Mouse (Mus musculus) liver, postnatal 0 days (tissue): ENCODE data around the gene Zfp692.

Experiments
- CTCF ChIP-seq: sonication (generic); IDR thresholded peaks from 2 replicates; pipeline ENCODE4 v1.5.1; 2016; ENCODE audit warnings: antibody characterized with exemption, low read depth
- EP300 ChIP-seq: IDR thresholded peaks from 2 replicates; pipeline ENCODE4 v1.6.1; 2016; ENCODE audit warnings: antibody characterized with exemption, low read depth, mild to moderate bottlenecking

DNA sequence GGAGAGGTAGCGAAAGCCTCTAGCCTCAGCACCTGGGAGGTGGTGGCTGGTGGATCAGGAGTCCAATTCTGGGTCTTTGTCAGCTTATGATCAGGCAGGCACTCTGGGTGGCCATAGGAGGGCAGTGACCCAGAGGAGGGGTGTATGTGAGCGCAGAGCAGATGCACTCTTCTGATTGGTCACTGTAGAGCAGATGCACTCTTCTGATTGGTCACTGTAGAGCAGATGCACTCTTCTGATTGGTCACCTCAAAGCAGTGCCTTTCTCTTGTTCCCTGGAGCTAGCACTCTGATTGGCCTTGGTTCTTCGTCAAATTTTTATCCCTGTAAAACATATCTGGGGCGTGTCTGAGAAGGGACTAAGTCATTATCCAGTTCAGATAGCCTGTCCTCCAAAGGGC lies 14.1 kb upstream of the Zfp692 start:
- TF ChIP-seq CTCF: no peak
- no peak for TF ChIP-seq EP300
